Mouse (Mus musculus): ENCODE results near the gene Ptprg. TPM values are rescaled to one million over a fixed set of nuclear protein-coding genes. Genes with fewer than 3 reads are reported as not detected.

The Ptprg gene
- polyA plus RNA-seq, 1 experiment: 21.7 TPM

DNA sequence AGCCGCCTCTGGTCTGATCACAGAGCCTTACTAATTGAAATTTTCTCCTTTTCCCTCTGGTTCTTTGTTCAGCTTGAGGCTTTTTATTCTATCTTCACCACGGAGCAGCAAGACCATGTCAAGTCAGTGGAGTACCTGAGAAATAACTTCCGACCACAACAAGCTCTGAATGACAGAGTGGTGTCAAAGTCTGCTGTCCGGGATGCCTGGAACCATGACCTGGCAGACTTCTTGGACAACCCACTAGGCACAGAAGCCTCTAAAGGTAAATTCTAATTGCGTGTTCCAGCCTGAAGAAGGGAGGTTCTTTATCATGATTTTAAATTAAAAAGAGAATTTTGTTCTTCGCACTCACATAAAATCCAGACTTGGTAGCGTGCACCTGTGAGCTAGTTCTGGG is 568.6 kb downstream of the Ptprg start:
- Histone ChIP-seq H3K4me3 (ENCODE audit: low read depth, low read length) (no peak overlapping the region), H3K27me3 (ENCODE audit: control insufficient read depth, insufficient read depth, low read length) (no peaks in the 10 kb centered on the region), H3K36me3 (ENCODE audit: control insufficient read depth, insufficient read depth, low read length) (no peaks in the 10 kb centered on the region), H3K4me1 (ENCODE audit: control insufficient read depth, insufficient read depth, insufficient read length, low read length) (no peaks in the 10 kb centered on the region), H3K27ac (ENCODE audit: insufficient read depth, low read depth, low read length) (no peak overlapping the region)
- WGBS: 94% methylated on average over 7 of the region's 7 CpGs
- no peak for TF ChIP-seq POLR2A (IDR thresholded peaks at IDR 0.05; ENCODE audit: low read depth, low read length)
- TF ChIP-seq CTCF (IDR thresholded peaks at IDR 0.05; ENCODE audit: extremely low read depth, insufficient read length, insufficient replicate concordance, low read depth, low read length): no peak

DNA sequence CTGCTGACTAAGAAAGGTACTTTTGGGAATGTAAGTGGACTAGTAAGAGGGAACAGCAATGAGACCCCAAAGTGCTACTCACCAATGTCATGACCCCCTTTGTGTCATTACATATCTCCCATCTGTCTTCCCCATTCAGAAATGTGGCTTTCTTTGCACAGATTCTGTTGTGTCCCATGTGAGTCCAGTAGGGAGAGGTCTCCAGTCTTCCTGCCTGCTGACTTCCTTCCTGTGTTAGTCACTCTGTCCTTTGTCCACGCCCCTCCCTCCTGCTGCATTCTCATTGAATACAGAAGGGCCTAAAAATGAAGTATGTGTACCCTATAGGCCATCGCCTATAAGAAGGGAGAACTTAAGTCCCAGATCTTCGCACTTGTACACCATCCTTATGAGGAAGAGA is 571.4 kb downstream of the Ptprg start:
- WGBS: 86% methylated on average over 3 of the region's 3 CpGs
- no peak overlapping the region for H3K27ac ChIP-seq (ENCODE audit: insufficient read depth, low read depth, low read length)
- no peak overlapping the region for H3K4me3 ChIP-seq (ENCODE audit: low read depth, low read length)
- no peaks in the 10 kb centered on the region for H3K27me3 ChIP-seq (ENCODE audit: control insufficient read depth, insufficient read depth, low read length)
- TF ChIP-seq POLR2A (IDR thresholded peaks at IDR 0.05; ENCODE audit: low read depth, low read length): no peak
- TF ChIP-seq CTCF (IDR thresholded peaks at IDR 0.05; ENCODE audit: extremely low read depth, insufficient read length, insufficient replicate concordance, low read depth, low read length): no peak
- H3K4me1 ChIP-seq (ENCODE audit: control insufficient read depth, insufficient read depth, insufficient read length, low read length): no peaks in the 10 kb centered on the region
- no peaks in the 10 kb centered on the region for H3K36me3 ChIP-seq (ENCODE audit: control insufficient read depth, insufficient read depth, low read length)

DNA sequence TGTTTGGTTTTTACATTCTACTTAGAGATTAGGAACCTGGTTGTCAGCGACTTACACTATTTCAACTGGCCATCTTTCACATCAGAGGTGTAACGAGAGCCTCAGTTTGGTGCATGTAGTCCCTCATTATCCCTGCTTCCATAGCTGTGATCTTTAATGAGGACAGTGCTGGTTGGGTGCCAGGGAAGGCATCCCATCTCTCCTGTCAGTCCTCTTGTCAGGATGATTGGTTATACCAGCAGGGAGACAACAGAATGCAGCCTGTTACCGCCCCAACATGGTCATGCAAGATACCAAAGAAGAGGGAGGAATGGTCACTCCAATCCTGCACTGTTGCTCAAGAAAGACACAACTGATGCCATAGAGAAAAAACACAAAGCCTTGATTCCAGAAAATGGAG is 574.6 kb downstream of the Ptprg start:
- H3K27me3 ChIP-seq (ENCODE audit: control insufficient read depth, insufficient read depth, low read length): no peaks in the 10 kb centered on the region
- H3K4me3 ChIP-seq (ENCODE audit: low read depth, low read length): no peak overlapping the region
- H3K4me1 ChIP-seq (ENCODE audit: control insufficient read depth, insufficient read depth, insufficient read length, low read length): no peaks in the 10 kb centered on the region
- H3K36me3 ChIP-seq (ENCODE audit: control insufficient read depth, insufficient read depth, low read length): no peaks in the 10 kb centered on the region
- TF ChIP-seq CTCF (IDR thresholded peaks at IDR 0.05; ENCODE audit: extremely low read depth, insufficient read length, insufficient replicate concordance, low read depth, low read length) (no peak), POLR2A (IDR thresholded peaks at IDR 0.05; ENCODE audit: low read depth, low read length) (no peak)
- H3K27ac ChIP-seq (ENCODE audit: insufficient read depth, low read depth, low read length): no peak overlapping the region
- 88% methylated on average over 3 of the region's 3 CpGs for WGBS

DNA sequence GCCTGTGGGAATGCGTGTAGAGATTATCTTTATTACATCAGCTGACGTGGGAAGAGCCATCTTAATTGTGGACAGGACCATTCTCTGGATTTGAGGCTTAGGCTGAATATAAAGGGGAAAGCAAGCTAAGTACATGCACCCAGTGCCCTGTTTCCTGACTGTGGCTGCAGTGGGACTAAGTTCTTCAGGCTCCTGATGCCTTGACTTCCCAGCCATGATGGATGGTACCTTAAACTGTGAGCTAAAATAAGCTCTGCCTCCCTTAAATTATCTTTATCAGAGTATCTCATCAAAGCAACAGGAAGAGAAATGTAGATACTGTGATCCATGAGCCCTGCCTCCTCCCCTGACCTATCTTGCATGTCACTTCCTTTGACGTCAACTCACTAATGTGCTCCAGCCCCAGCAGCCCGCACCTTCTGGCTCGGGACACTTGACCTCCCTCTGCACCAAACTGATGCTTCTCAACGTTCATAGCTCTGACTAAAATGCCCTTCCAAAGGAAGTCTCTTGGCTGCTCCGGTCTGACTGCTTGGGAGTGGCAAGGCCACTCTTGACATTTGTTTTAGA is 578.8 kb downstream of the Ptprg start:
- no peak for TF ChIP-seq CTCF (IDR thresholded peaks at IDR 0.05; ENCODE audit: extremely low read depth, insufficient read length, insufficient replicate concordance, low read depth, low read length)
- TF ChIP-seq POLR2A (IDR thresholded peaks at IDR 0.05; ENCODE audit: low read depth, low read length): no peak
- H3K27me3 ChIP-seq (ENCODE audit: control insufficient read depth, insufficient read depth, low read length): no peaks in the 10 kb centered on the region
- H3K4me1 ChIP-seq (ENCODE audit: control insufficient read depth, insufficient read depth, insufficient read length, low read length): no peaks in the 10 kb centered on the region
- H3K4me3 ChIP-seq (ENCODE audit: low read depth, low read length): no peak overlapping the region
- no peaks in the 10 kb centered on the region for H3K36me3 ChIP-seq (ENCODE audit: control insufficient read depth, insufficient read depth, low read length)
- no peak overlapping the region for H3K27ac ChIP-seq (ENCODE audit: insufficient read depth, low read depth, low read length)
- 77% methylated on average over 7 of the region's 7 CpGs for WGBS

DNA sequence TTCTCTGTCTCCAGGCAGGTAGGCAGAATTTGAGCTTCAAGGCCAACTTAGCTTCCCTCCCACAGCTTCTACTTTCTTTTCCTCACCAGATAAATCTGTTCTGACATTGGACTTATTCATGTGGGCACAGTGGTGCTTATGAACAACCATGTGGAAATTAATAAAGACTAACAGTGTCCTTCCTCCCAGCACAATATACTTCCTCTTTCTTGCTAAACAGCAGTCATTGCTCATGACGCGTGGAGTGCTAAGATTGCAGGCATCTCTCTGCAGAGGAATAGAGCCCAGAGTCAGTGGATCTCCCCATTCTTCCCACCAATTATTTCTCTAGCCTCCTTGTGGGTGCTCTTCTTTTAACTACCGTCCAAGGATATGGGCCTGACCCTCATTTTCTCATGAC is 579.8 kb downstream of the Ptprg start:
- no peaks in the 10 kb centered on the region for H3K4me1 ChIP-seq (ENCODE audit: control insufficient read depth, insufficient read depth, insufficient read length, low read length)
- no peaks in the 10 kb centered on the region for H3K27me3 ChIP-seq (ENCODE audit: control insufficient read depth, insufficient read depth, low read length)
- no peaks in the 10 kb centered on the region for H3K36me3 ChIP-seq (ENCODE audit: control insufficient read depth, insufficient read depth, low read length)
- H3K4me3 ChIP-seq (ENCODE audit: low read depth, low read length): no peak overlapping the region
- TF ChIP-seq CTCF (IDR thresholded peaks at IDR 0.05; ENCODE audit: extremely low read depth, insufficient read length, insufficient replicate concordance, low read depth, low read length): no peak
- no peak for TF ChIP-seq POLR2A (IDR thresholded peaks at IDR 0.05; ENCODE audit: low read depth, low read length)
- 79% methylated on average over 3 of the region's 3 CpGs for WGBS
- no peak overlapping the region for H3K27ac ChIP-seq (ENCODE audit: insufficient read depth, low read depth, low read length)

DNA sequence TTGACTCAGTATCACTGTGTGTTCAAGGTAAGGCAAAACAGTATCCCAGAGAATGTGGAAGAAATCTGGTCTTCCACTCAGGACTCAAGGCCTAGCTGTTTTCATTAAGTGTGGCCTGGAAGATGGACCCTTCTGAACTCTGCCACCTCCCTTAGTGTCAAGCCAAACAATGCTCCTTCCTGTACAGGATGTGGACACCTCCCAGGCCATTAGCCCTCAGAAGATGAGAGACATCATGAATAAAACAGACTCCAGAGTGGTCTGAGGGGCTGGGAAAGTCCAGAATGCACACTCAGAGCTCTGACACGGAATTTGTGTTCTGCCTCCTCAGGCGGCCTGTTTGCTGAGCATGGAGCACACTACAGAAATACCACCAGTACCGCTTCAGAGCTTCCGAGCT is 581.2 kb downstream of the Ptprg start:
- TF ChIP-seq POLR2A (IDR thresholded peaks at IDR 0.05; ENCODE audit: low read depth, low read length): no peak
- TF ChIP-seq CTCF (IDR thresholded peaks at IDR 0.05; ENCODE audit: extremely low read depth, insufficient read length, insufficient replicate concordance, low read depth, low read length): no peak
- Histone ChIP-seq H3K4me1 (ENCODE audit: control insufficient read depth, insufficient read depth, insufficient read length, low read length) (no peaks in the 10 kb centered on the region), H3K27me3 (ENCODE audit: control insufficient read depth, insufficient read depth, low read length) (no peaks in the 10 kb centered on the region), H3K36me3 (ENCODE audit: control insufficient read depth, insufficient read depth, low read length) (no peaks in the 10 kb centered on the region), H3K4me3 (ENCODE audit: low read depth, low read length) (no peak overlapping the region), H3K27ac (ENCODE audit: insufficient read depth, low read depth, low read length) (no peak overlapping the region)
- 88% methylated on average over 4 of the region's 4 CpGs for WGBS

DNA sequence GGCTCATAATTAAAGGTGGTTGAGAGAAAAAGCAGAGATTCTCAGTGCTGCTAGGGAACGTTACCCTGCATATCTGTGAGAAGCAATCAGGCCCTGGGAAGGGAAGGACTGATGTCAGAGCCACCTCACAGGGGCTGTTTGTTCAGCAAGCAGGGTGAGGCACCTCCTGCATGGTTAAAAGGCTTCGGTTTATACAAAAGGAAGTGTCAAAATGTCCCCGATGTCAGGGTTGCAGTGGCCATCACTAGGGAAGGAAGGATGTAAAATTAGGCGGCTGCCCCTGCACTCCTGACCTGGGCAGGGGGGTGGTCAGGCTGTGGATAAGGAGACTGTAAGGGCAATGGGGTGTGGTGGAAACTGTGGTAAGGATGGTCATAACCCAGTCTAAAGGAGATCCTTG is 583.2 kb downstream of the Ptprg start:
- WGBS: 62% methylated on average over 4 of the region's 4 CpGs
- Histone ChIP-seq H3K4me3 (ENCODE audit: low read depth, low read length) (no peak overlapping the region), H3K4me1 (ENCODE audit: control insufficient read depth, insufficient read depth, insufficient read length, low read length) (no peaks in the 10 kb centered on the region), H3K27ac (ENCODE audit: insufficient read depth, low read depth, low read length) (no peak overlapping the region), H3K36me3 (ENCODE audit: control insufficient read depth, insufficient read depth, low read length) (no peaks in the 10 kb centered on the region), H3K27me3 (ENCODE audit: control insufficient read depth, insufficient read depth, low read length) (no peaks in the 10 kb centered on the region)
- TF ChIP-seq CTCF (IDR thresholded peaks at IDR 0.05; ENCODE audit: extremely low read depth, insufficient read length, insufficient replicate concordance, low read depth, low read length): no peak
- no peak for TF ChIP-seq POLR2A (IDR thresholded peaks at IDR 0.05; ENCODE audit: low read depth, low read length)

Data from small intestine, adult 2 months (tissue).